Mouse (Mus musculus): ENCODE results near the gene Med12l. TPM values are rescaled to one million over a fixed set of nuclear protein-coding genes. Genes with fewer than 3 reads are reported as not detected.
A peak's percentile ranks its signal among the peaks of the same experiment; 100 is the strongest.

Med12l gene
- polyA plus RNA-seq, 1 experiment from 2014 or later: 3.3 TPM

DNA sequence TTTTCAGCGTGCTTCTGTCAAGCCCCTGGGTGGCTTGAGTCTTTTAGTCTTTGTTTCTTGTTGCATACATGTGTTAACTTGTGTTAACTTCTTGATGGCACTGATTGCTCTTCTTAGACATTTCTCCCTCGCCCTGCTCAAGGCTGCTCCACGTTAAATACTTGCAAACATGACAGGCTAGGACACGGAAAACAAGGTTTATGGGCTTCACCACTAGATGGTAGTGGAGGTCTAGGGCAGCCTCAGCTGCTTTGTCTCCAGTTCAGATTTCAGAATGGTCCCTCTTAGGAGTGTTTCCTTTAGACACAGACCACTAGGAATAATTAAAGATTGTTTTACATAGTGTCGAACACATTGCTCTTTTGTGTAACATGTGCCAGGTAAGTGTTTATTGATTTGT lies 169.6 kb downstream of the Med12l start:
- no peaks in the 10 kb centered on the region for H3K9me3 ChIP-seq (ENCODE audit: control insufficient read depth, low read length)
- H3K4me3 ChIP-seq (ENCODE audit: low read depth, low read length): no peak overlapping the region
- H3K4me1 ChIP-seq (ENCODE audit: control insufficient read depth, insufficient read depth, low read length): no peaks in the 10 kb centered on the region
- WGBS: 45% methylated on average over 5 of the region's 5 CpGs
- H3K36me3 ChIP-seq (ENCODE audit: control insufficient read depth, insufficient read depth, low read length): no peaks in the 10 kb centered on the region
- no peaks in the 10 kb centered on the region for H3K27me3 ChIP-seq (ENCODE audit: control insufficient read depth, insufficient read depth, low read length)
- H3K27ac ChIP-seq (ENCODE audit: low read depth, low read length): no peak overlapping the region
- ATAC-seq (ENCODE audit: low FRiP score): peak; percentile 68; the same call in 1 of the 2 replicates
- H3K4me2 ChIP-seq: no peak overlapping the region
- H3K9ac ChIP-seq (ENCODE audit: low read length): no peak overlapping the region
- DNase-seq (ENCODE audit: low spot score, missing footprints): peak; percentile 84

DNA sequence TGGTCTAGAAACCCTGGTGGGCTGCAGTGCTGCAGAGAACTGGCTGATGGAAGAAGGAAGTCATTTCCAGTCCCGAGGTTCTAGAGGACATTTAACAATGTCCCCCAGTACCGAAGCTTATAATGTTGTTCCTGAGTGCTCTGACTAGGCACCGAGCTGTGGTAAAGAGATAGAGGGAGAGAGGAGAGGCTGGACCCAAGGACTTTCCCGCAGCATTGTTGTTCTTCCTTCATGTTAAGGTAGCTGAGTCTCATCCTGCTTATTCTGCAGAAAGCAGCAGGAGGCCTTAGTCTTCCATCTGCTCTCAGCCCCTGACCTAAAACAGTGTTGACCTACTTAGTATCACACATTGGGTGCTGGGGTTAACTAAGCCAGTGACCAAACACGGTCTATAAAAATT lies 171.2 kb downstream of the Med12l start:
- Histone ChIP-seq H3K9me3 (ENCODE audit: control insufficient read depth, low read length) (no peaks in the 10 kb centered on the region), H3K36me3 (ENCODE audit: control insufficient read depth, insufficient read depth, low read length) (no peaks in the 10 kb centered on the region), H3K4me2 (no peak overlapping the region), H3K9ac (ENCODE audit: low read length) (no peak overlapping the region), H3K27ac (ENCODE audit: low read depth, low read length) (no peak overlapping the region), H3K27me3 (ENCODE audit: control insufficient read depth, insufficient read depth, low read length) (no peaks in the 10 kb centered on the region), H3K4me3 (ENCODE audit: low read depth, low read length) (no peak overlapping the region), H3K4me1 (ENCODE audit: control insufficient read depth, insufficient read depth, low read length) (no peaks in the 10 kb centered on the region)
- no peak for ATAC-seq (ENCODE audit: low FRiP score)
- DNase-seq (ENCODE audit: low spot score, missing footprints): no peak
- 64% methylated on average over 5 of the region's 5 CpGs for WGBS

DNA sequence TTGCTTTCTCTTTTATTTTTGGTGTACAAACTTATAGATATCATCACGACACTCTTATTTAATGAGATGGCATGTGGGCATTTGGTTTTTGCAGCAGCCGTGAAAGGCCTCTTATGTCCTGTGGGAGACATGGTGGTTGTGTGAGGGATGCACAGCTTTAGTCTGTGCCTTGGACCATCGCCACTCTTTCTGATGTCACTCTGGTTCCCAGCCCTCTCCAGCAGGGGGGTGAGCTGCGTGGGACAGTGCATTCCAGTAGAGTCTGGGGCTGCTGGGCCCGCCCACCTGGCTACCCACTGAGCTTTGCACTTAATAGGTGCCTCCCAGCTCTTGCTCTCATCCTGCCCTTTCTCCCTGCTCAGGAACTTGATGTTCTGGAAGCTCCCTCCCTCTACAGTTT lies 175.5 kb downstream of the Med12l start:
- no peaks in the 10 kb centered on the region for H3K9me3 ChIP-seq (ENCODE audit: control insufficient read depth, low read length)
- no peaks in the 10 kb centered on the region for H3K4me1 ChIP-seq (ENCODE audit: control insufficient read depth, insufficient read depth, low read length)
- 63% methylated on average over 5 of the region's 5 CpGs for WGBS
- DNase-seq (ENCODE audit: low spot score, missing footprints) (no peak), ATAC-seq (ENCODE audit: low FRiP score) (no peak)
- H3K4me3 ChIP-seq (ENCODE audit: low read depth, low read length): no peak overlapping the region
- H3K9ac ChIP-seq (ENCODE audit: low read length): no peak overlapping the region
- H3K27ac ChIP-seq (ENCODE audit: low read depth, low read length): no peak overlapping the region
- H3K27me3 ChIP-seq (ENCODE audit: control insufficient read depth, insufficient read depth, low read length): no peaks in the 10 kb centered on the region
- H3K36me3 ChIP-seq (ENCODE audit: control insufficient read depth, insufficient read depth, low read length): no peaks in the 10 kb centered on the region
- H3K4me2 ChIP-seq: no peak overlapping the region

DNA sequence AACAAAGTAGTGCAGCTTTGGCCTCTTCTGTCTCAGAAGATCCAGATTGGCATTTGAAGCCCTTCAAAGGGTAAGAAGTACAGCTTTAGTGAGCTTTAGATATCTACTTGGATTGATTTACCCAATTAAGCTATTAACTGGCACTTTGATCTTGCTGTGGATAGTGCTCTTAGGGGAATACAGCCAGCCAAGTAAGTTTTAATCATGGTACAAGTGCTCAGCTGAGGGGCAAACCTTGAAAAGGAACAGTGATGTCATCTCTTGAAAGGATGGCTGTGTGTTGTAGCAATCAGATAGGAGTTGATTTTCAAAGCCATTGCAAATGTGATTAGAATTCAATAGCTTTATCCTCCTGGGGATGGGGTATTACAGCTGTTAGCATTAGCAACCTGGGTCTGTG lies 176.5 kb downstream of the Med12l start:
- H3K4me3 ChIP-seq (ENCODE audit: low read depth, low read length): no peak overlapping the region
- H3K27me3 ChIP-seq (ENCODE audit: control insufficient read depth, insufficient read depth, low read length): no peaks in the 10 kb centered on the region
- H3K4me2 ChIP-seq: no peak overlapping the region
- ATAC-seq (ENCODE audit: low FRiP score): peak; percentile 40; the same call in 1 of the 2 replicates
- DNase-seq (ENCODE audit: low spot score, missing footprints): no peak
- no peaks in the 10 kb centered on the region for H3K36me3 ChIP-seq (ENCODE audit: control insufficient read depth, insufficient read depth, low read length)
- H3K27ac ChIP-seq (ENCODE audit: low read depth, low read length): no peak overlapping the region
- no peaks in the 10 kb centered on the region for H3K4me1 ChIP-seq (ENCODE audit: control insufficient read depth, insufficient read depth, low read length)
- H3K9me3 ChIP-seq (ENCODE audit: control insufficient read depth, low read length): no peaks in the 10 kb centered on the region
- no peak overlapping the region for H3K9ac ChIP-seq (ENCODE audit: low read length)

DNA sequence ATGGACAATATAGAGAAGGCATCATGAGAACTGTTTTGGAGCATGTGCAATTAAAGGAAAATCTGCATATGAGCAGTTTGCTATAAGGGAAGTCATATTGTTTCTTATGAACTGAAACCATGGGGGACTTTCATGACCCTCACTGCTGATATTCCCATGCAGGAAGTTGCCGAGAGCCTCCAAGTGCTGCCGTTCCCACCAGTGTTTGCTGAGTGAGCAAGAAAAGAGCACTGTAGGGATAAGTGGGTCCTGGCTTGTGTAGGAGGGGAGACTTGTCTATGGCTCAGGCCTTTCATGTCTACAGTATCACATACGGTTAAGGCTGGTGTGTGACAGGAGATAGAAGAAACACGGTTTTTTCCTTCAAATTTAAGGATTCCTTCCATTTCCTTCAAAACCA lies 180.0 kb downstream of the Med12l start:
- no peaks in the 10 kb centered on the region for H3K36me3 ChIP-seq (ENCODE audit: control insufficient read depth, insufficient read depth, low read length)
- DNase-seq (ENCODE audit: low spot score, missing footprints) (peak; percentile 67), ATAC-seq (ENCODE audit: low FRiP score) (no peak)
- H3K4me2 ChIP-seq: no peak overlapping the region
- no peaks in the 10 kb centered on the region for H3K27me3 ChIP-seq (ENCODE audit: control insufficient read depth, insufficient read depth, low read length)
- H3K9me3 ChIP-seq (ENCODE audit: control insufficient read depth, low read length): no peaks in the 10 kb centered on the region
- H3K4me1 ChIP-seq (ENCODE audit: control insufficient read depth, insufficient read depth, low read length): no peaks in the 10 kb centered on the region
- 91% methylated on average over 4 of the region's 4 CpGs for WGBS
- H3K27ac ChIP-seq (ENCODE audit: low read depth, low read length): no peak overlapping the region
- H3K4me3 ChIP-seq (ENCODE audit: low read depth, low read length): no peak overlapping the region
- no peak overlapping the region for H3K9ac ChIP-seq (ENCODE audit: low read length)

DNA sequence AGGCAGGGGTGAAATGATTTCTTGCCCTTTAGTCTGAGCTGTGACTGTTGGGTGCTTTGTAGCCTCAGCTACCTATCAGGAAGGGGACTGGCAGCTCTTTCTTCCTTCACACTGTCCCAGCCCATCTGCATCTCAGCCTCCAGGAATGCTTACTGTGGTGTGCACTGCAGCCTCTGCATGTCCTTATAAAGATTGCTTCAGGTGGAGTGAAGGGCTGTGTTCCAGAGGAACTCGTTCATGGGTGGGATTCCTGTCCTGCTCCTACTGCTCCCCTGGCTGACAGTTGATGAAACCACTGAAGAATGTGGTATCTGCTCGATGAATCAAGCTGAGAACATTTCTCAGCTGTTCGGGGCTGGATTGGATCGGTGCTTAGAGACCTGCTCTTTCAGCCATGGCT lies 181.7 kb downstream of the Med12l start:
- Histone ChIP-seq H3K4me3 (ENCODE audit: low read depth, low read length) (no peak overlapping the region), H3K27ac (ENCODE audit: low read depth, low read length) (no peak overlapping the region), H3K27me3 (ENCODE audit: control insufficient read depth, insufficient read depth, low read length) (no peaks in the 10 kb centered on the region), H3K9ac (ENCODE audit: low read length) (no peak overlapping the region), H3K4me2 (no peak overlapping the region), H3K9me3 (ENCODE audit: control insufficient read depth, low read length) (no peaks in the 10 kb centered on the region), H3K4me1 (ENCODE audit: control insufficient read depth, insufficient read depth, low read length) (no peaks in the 10 kb centered on the region), H3K36me3 (ENCODE audit: control insufficient read depth, insufficient read depth, low read length) (no peaks in the 10 kb centered on the region)
- 85% methylated on average over 4 of the region's 4 CpGs for WGBS
- DNase-seq (ENCODE audit: low spot score, missing footprints) (peak; percentile 28), ATAC-seq (ENCODE audit: low FRiP score) (no peak)

DNA sequence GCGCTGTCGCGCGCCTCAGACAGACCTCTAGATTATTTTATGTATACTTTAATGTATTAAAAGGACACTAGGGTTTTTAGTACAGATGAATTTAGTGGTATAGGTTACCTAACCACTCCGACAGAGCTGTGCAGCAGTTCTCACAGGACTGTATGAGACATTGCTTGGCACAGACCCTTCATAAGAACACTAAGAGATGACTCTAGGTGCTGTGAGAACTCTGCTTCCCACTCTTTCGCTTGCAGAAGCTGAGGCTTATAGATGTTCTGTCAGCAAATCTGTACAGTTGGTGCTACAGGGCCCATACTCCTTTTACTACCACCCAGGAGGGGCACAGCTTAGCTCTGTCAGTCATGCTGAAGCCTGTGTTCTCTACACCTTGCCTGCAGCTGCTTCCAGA lies 186.0 kb downstream of the Med12l start:
- no peaks in the 10 kb centered on the region for H3K9me3 ChIP-seq (ENCODE audit: control insufficient read depth, low read length)
- WGBS: 94% methylated on average over 6 of the region's 6 CpGs
- no peak for DNase-seq (ENCODE audit: low spot score, missing footprints)
- no peak overlapping the region for H3K27ac ChIP-seq (ENCODE audit: low read depth, low read length)
- H3K9ac ChIP-seq (ENCODE audit: low read length): no peak overlapping the region
- no peak overlapping the region for H3K4me3 ChIP-seq (ENCODE audit: low read depth, low read length)
- no peak overlapping the region for H3K4me2 ChIP-seq
- no peak for ATAC-seq (ENCODE audit: low FRiP score)
- H3K36me3 ChIP-seq (ENCODE audit: control insufficient read depth, insufficient read depth, low read length): no peaks in the 10 kb centered on the region
- H3K27me3 ChIP-seq (ENCODE audit: control insufficient read depth, insufficient read depth, low read length): no peaks in the 10 kb centered on the region
- no peaks in the 10 kb centered on the region for H3K4me1 ChIP-seq (ENCODE audit: control insufficient read depth, insufficient read depth, low read length)

DNA sequence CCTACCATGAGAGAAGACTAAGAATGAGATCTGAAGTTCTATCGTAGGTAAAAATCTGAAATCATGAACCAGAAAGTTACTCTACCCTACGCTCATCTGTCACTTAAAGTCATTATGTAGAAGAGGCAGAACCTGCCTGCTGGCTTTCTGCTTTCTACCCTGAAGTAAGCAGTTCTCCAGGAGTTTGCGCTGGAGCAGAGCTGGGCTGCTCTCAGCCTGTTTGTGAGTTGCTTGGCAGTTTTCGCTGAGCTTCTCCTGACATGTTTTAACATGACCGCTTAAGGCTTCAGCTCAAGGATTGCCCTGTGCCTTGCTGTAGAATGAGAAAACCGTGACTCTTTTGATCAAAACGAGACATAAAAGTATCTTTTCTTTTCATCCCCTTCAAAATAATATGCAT lies 188.5 kb downstream of the Med12l start:
- Histone ChIP-seq H3K9ac (ENCODE audit: low read length) (no peak overlapping the region), H3K4me1 (ENCODE audit: control insufficient read depth, insufficient read depth, low read length) (no peaks in the 10 kb centered on the region), H3K27me3 (ENCODE audit: control insufficient read depth, insufficient read depth, low read length) (no peaks in the 10 kb centered on the region), H3K27ac (ENCODE audit: low read depth, low read length) (no peak overlapping the region), H3K36me3 (ENCODE audit: control insufficient read depth, insufficient read depth, low read length) (no peaks in the 10 kb centered on the region), H3K9me3 (ENCODE audit: control insufficient read depth, low read length) (no peaks in the 10 kb centered on the region), H3K4me3 (ENCODE audit: low read depth, low read length) (no peak overlapping the region), H3K4me2 (no peak overlapping the region)
- no peak for DNase-seq (ENCODE audit: low spot score, missing footprints)
- 92% methylated on average over 7 of the region's 7 CpGs for WGBS
- ATAC-seq (ENCODE audit: low FRiP score): no peak

DNA sequence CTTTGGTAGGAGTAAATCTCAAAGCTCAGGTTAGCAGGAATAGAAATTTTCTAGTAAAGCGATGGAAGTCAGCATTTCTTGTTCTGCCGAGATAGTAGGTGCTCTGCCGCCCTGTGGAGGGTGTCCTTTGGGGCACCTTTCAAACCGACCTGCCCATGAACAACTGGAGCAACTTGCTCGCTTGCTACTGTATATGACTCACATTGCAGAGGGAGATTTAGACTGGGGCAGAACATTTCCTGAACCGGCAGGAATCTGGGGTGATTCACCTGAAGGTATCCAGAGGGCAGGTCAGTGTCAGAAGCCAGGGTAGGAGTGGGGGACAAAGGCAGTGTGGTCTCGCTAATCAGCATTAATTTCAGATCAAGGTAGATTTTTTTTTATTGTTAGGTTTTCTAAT lies 189.3 kb downstream of the Med12l start, which contains the start of gene Gpr87:
Gpr87 (minus strand) TSS at position 167 of the 400 bp plus-strand sequence.
- H3K4me2 ChIP-seq: no peak within 1 kb of the TSS
- DNase-seq (ENCODE audit: low spot score, missing footprints): peak; percentile 49
- H3K9me3 ChIP-seq (ENCODE audit: control insufficient read depth, low read length): no peaks in the 10 kb centered on the region
- H3K4me3 ChIP-seq (ENCODE audit: low read depth, low read length): no peak within 1 kb of the TSS
- no peaks in the 10 kb centered on the region for H3K36me3 ChIP-seq (ENCODE audit: control insufficient read depth, insufficient read depth, low read length)
- no peaks in the 10 kb centered on the region for H3K27me3 ChIP-seq (ENCODE audit: control insufficient read depth, insufficient read depth, low read length)
- WGBS: 87% methylated on average over 7 of the region's 7 CpGs
- H3K27ac ChIP-seq (ENCODE audit: low read depth, low read length): no peak within 1 kb of the TSS
- no peak for ATAC-seq (ENCODE audit: low FRiP score)
- H3K9ac ChIP-seq (ENCODE audit: low read length): no peak within 1 kb of the TSS
- H3K4me1 ChIP-seq (ENCODE audit: control insufficient read depth, insufficient read depth, low read length): no peaks in the 10 kb centered on the region

All from midbrain, embryonic 11.5 days (tissue).